Comparison of ENCODE assay signal across 21 mouse cellular contexts in genomic region chr1:171199532-171199931, GRCm38 (mm10). TPM values are rescaled to one million over a fixed set of nuclear protein-coding genes. Genes with fewer than 3 reads are reported as not detected.
DNase-seq lines count a peak whose midpoint lies in the region; ATAC-seq and TF ChIP-seq lines count a peak whose summit lies in the region.
"Had no signal": no experiment of that assay in that cellular context is flagged by ENCODE, and none has a peak within 500 bp of the region (broad histone marks: within the 10 kb centered on the region; RNA-seq: fewer than 3 reads in every experiment).

No protein-coding gene starts in this region.

- no peaks in the 10 kb centered on the region for H3K36me3 ChIP-seq in intestine, embryonic 15.5 days
- H3K36me3 ChIP-seq in intestine, postnatal 0 days (ENCODE audit: control insufficient read depth, insufficient read depth): no peaks in the 10 kb centered on the region
- H3K36me3 ChIP-seq: embryonic facial prominence, embryonic 10.5 days; embryonic facial prominence, embryonic 12.5 days; forebrain, embryonic 15.5 days had no signal

- peaks cover 12% of the 10 kb centered on the region for H3K27me3 ChIP-seq in intestine, embryonic 15.5 days (replicated peaks)
- H3K27me3 ChIP-seq in intestine, postnatal 0 days (replicated peaks; ENCODE audit: control insufficient read depth, insufficient read depth, low read length): peaks cover 22% of the 10 kb centered on the region

- H3K9ac ChIP-seq in intestine, embryonic 15.5 days: no peak overlapping the region
- no peak overlapping the region for H3K9ac ChIP-seq in intestine, postnatal 0 days (ENCODE audit: low read depth, low read length)
- H3K9ac ChIP-seq: embryonic facial prominence, embryonic 12.5 days; forebrain, embryonic 13.5 days; forebrain, embryonic 15.5 days; forebrain, postnatal 0 days had no signal

- H3K4me3 ChIP-seq in intestine, embryonic 15.5 days (replicated peaks): no peak overlapping the region
- H3K4me3 ChIP-seq in intestine, postnatal 0 days (ENCODE audit: low read depth, low read length): no peak overlapping the region
- H3K4me3 ChIP-seq: embryonic facial prominence, embryonic 10.5 days; embryonic facial prominence, embryonic 12.5 days; forebrain, embryonic 13.5 days; forebrain, embryonic 15.5 days had no signal

- no peak overlapping the region for H3K27ac ChIP-seq in intestine, embryonic 15.5 days
- no peak overlapping the region; the same call in 1 of the 2 replicates for H3K27ac ChIP-seq in intestine, postnatal 0 days (ENCODE audit: low read depth, low read length)
- H3K27ac ChIP-seq: embryonic facial prominence, embryonic 10.5 days; embryonic facial prominence, embryonic 12.5 days; forebrain, embryonic 13.5 days; forebrain, embryonic 15.5 days had no signal

- H3K4me2 ChIP-seq in intestine, embryonic 15.5 days (replicated peaks): no peak overlapping the region
- no peak overlapping the region for H3K4me2 ChIP-seq in intestine, postnatal 0 days (replicated peaks; ENCODE audit: low read depth)
- H3K4me2 ChIP-seq: embryonic facial prominence, embryonic 12.5 days; forebrain, embryonic 13.5 days; forebrain, embryonic 15.5 days had no signal

- 38% methylated on average over 1 of the region's 1 CpGs for WGBS in intestine, embryonic 15.5 days
- 38% methylated on average over 1 of the region's 1 CpGs for WGBS in intestine, postnatal 0 days

- peaks cover 12% of the 10 kb centered on the region for H3K4me1 ChIP-seq in intestine, embryonic 15.5 days (replicated peaks)
- H3K4me1 ChIP-seq in intestine, postnatal 0 days (replicated peaks; ENCODE audit: control insufficient read depth, insufficient read depth, low read length): peaks cover 3% of the 10 kb centered on the region; the same call in 1 of the 2 replicates

- H3K9me3 ChIP-seq in intestine, embryonic 15.5 days: no peaks in the 10 kb centered on the region
- H3K9me3 ChIP-seq in intestine, postnatal 0 days (ENCODE audit: control insufficient read depth): no peaks in the 10 kb centered on the region
- H3K9me3 ChIP-seq: embryonic facial prominence, embryonic 10.5 days; embryonic facial prominence, embryonic 12.5 days; forebrain, embryonic 13.5 days; forebrain, embryonic 15.5 days had no signal

- peak; percentile 79 for DNase-seq in heart, adult 11 months
- no peak for DNase-seq in heart, adult 18-20 months
- DNase-seq in c-Kit-positive CD71-positive TER-119-positive erythroid progenitor cells, embryonic 14.5 days (ENCODE audit: low spot score): no peak
- no peak for DNase-seq in B cell, adult 2 months
- DNase-seq: adrenal gland, adult 2 months; adrenal gland, postnatal 10 days; adrenal gland, postnatal 25 days; cerebellum, adult 11-12 months; cerebellum, adult 2 months; cerebellum, adult 9-10 months; cerebellum, postnatal 10 days; cerebellum, postnatal 25 days; forebrain, postnatal 0 days had no signal

- peak; percentile 42; the same call in 1 of the 2 replicates for ATAC-seq in intestine, embryonic 15.5 days
- peak; percentile 58; the same call in 1 of the 2 replicates for ATAC-seq in intestine, postnatal 0 days
- ATAC-seq: forebrain, embryonic 13.5 days; forebrain, embryonic 15.5 days; forebrain, postnatal 0 days had no signal

- no peak for TF ChIP-seq CTCF in intestine, postnatal 0 days (IDR thresholded peaks at IDR 0.05; ENCODE audit: low read depth)

RNA-seq across cellular contexts. Expression of gene Pcp4l1, which starts 3.5 kb away (rescaled TPM):
- 100 to 1,000 TPM; 196 to 272 TPM for total RNA-seq in heart, adult 18-20 months (2021)
- 16.4 and 18.5 TPM in 2 replicates for polyA plus RNA-seq in intestine, embryonic 15.5 days (2015; fragmentation: Nextera tagmentation; extraction: Ambion mirVana)
- polyA plus RNA-seq in intestine, postnatal 0 days (2015; fragmentation: Nextera tagmentation; extraction: Ambion mirVana): 29.1 and 29.9 TPM in 2 replicates
- total RNA-seq: MEL had no signal

RNA-seq across cellular contexts. Expression of gene Nr1i3, which starts 14.2 kb away (rescaled TPM):
- total RNA-seq in heart, adult 18-20 months (2021): not detected
- 9.2 and 10.5 TPM in 2 replicates for polyA plus RNA-seq in intestine, embryonic 15.5 days (2015; fragmentation: Nextera tagmentation; extraction: Ambion mirVana)
- 30.9 and 38.9 TPM in 2 replicates for polyA plus RNA-seq in intestine, postnatal 0 days (2015; fragmentation: Nextera tagmentation; extraction: Ambion mirVana)
- total RNA-seq: adrenal gland, postnatal 25 days; forebrain, postnatal 0 days had no signal
- polyA plus RNA-seq: adrenal gland, adult 2 months had no signal

RNA-seq across cellular contexts. Expression of gene Tomm40l, which starts 22.8 kb away (rescaled TPM):
- total RNA-seq in heart, adult 18-20 months (2021): 10 to 100 TPM; 89.6 to 92.9 TPM
- polyA plus RNA-seq in intestine, embryonic 15.5 days (2015; fragmentation: Nextera tagmentation; extraction: Ambion mirVana): 31.4 and 32.0 TPM in 2 replicates
- 14.7 and 16.5 TPM in 2 replicates for polyA plus RNA-seq in intestine, postnatal 0 days (2015; fragmentation: Nextera tagmentation; extraction: Ambion mirVana)

RNA-seq across cellular contexts. Expression of gene Apoa2, which starts 25.3 kb away (rescaled TPM):
- 1 to 10 TPM; 2.0 to 2.7 TPM for total RNA-seq in heart, adult 18-20 months (2021)
- polyA plus RNA-seq in intestine, embryonic 15.5 days (2015; fragmentation: Nextera tagmentation; extraction: Ambion mirVana): 84.7 and 123 TPM in 2 replicates
- 9.2 and 14.1 TPM in 2 replicates for polyA plus RNA-seq in intestine, postnatal 0 days (2015; fragmentation: Nextera tagmentation; extraction: Ambion mirVana)
- total RNA-seq: MEL had no signal
- polyA plus RNA-seq: C2C12 had no signal

RNA-seq across cellular contexts. Expression of gene Fcer1g, which starts 34.6 kb away (rescaled TPM):
- 10 to 100 TPM; 10.2 to 13.4 TPM for total RNA-seq in heart, adult 18-20 months (2021)
- 51.5 and 54.5 TPM in 2 replicates for polyA plus RNA-seq in intestine, embryonic 15.5 days (2015; fragmentation: Nextera tagmentation; extraction: Ambion mirVana)
- polyA plus RNA-seq in intestine, postnatal 0 days (2015; fragmentation: Nextera tagmentation; extraction: Ambion mirVana): 47.7 and 54.0 TPM in 2 replicates
- polyA plus RNA-seq: C2C12 had no signal
